Mouse (Mus musculus): ENCODE measurements around the gene Dnase1l2.

DNA sequence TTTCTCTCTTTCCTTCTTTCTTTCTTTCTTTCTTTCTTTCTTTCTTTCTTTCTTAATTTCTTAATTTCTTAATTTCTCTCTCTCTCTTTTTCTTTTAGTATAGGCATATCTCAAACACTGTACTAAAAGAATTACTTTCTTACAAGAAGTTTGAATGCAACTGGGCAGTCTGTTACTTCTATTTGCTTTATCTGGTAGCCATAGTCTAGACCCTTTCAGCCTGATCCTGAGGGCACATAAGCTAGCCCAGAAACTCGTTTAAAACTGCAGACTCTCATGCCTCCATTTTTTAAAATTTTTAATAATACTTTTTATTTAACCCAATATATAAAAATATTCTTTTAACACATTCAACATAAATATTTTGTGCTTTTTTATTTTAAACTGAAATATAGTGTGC is 36.5 kb upstream of the Dnase1l2 start:
- TF ChIP-seq GATA1 (IDR thresholded peaks at IDR 0.05; ENCODE audit: low read length) = no peak
- no peak for TF ChIP-seq TAL1 (IDR thresholded peaks at IDR 0.05; ENCODE audit: low read length)
